Mouse (Mus musculus) common myeloid progenitor, adult 5-6 weeks (primary cell): Measurements from ENCODE around the gene Bri3. TPM values are rescaled to one million over a fixed set of nuclear protein-coding genes. Genes with fewer than 3 reads are reported as not detected.

Experiments used
- ATAC-seq: replicated peaks from 2 replicates; pipeline ENCODE4 v1.8.0; 2016; ENCODE audit warnings: low read depth, mild to moderate bottlenecking, moderate TSS enrichment, inconsistent platforms; ENCODE audit not compliant: poor library complexity, severe bottlenecking
- total RNA-seq: library from RNA; stranded (forward); fragments of 200-1000, 187-1606 nt; gene quantifications from 2 replicates; pipeline ENCODE4 v1.2.3, GENCODE M21; 2017

The Bri3 gene
- total RNA-seq, 1 experiment from 2014 or later: 13.3 TPM

DNA sequence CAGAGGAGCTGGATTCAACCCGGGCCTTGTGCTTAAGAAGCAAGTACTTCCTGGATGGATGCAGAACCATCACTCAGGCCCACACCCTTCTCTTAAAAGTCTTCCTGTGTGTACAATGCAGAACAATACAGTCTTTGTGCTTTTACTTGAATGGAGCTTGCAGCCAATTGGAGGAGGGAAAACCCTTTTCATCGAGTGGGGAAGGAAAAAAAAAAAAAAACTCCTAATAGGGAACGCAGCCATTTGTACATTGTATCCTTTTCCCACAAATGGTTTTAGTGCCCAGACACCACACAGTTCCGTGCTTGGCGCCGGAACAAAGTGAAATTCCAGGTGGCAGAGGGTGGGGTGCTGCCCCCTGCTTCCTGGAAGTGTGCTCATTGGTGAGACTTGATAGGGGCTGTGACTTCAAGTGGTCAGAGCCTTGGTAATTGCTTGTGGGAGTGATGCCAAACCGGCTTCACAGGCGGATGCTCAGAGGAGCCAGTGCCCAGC is 235.5 kb downstream of the Bri3 start:
- ATAC-seq: no peak

DNA sequence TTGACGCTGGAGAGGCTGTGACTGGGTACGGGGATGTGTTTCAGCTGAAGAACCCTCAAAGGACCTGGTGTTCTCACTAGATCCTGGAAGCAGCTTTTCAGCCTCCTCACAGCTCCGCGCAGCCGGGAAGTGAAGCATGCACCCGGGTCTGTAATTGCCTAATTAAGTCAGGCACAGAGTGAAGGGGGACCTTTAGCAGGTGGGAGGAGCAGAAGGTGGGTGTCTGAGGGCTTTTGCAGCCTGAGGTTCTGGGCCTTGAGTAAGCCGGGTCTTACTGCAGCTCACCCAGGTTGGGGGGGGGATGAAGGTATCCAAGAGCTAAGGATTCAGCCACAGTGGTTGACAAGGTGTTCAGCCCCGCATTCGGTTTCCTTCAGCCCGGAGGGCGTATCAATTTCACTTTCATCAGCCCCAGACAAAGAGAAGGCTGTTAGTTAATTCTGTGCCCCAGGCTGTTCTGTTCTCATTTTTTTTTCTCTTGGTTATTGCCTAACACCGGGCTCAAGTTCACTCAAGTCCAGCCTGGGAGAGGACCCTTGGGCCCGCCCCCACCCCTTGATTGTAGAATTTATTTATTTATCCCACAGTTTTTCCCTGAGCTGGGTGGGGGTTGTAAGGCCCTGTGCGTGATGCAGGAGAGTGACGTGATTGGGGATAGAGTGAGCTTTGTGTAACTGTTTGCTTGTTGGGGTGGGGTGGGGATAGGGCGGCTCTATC is 239.6 kb downstream of the Bri3 start:
- no peak for ATAC-seq

DNA sequence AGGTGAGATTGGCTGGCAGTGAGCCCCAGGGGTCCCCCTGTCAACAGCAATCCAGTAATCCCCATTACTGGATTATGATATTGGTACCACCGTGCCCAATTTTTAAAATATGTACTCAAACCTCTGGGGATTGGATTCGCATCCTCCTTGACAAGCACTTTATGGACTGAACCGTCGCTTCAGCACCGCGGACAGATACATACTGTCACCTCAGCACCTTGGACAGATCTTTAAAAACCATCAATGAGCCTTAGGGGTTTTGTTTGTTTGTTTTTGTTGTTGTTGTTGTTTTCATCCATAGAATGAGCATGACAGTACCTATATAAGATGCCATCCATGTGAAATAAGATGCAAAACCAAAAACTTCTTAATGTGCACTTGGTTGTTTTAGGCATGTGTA is 247.1 kb downstream of the Bri3 start:
- no peak for ATAC-seq

Other genes with a start within 250 kb of the Bri3 start
- 94.4 and 110 TPM in 2 replicates for gene Ccz1, start 229.6 kb upstream of the Bri3 start, total RNA-seq
- gene Ocm, start 217.8 kb upstream of the Bri3 start, total RNA-seq: not detected in 2 replicates
- gene Lmtk2, start 144.0 kb upstream of the Bri3 start, total RNA-seq: 8.1 and 9.7 TPM in 2 replicates
- 0.34 and 0.37 TPM in 2 replicates for gene Bhlha15, start 54.2 kb upstream of the Bri3 start, total RNA-seq
- gene Tecpr1, start 20.8 kb upstream of the Bri3 start, total RNA-seq: 3.4 and 5.6 TPM in 2 replicates
- not detected in 2 replicates for gene Baiap2l1, start 113.7 kb downstream of the Bri3 start, total RNA-seq